ENCODE assay signal across 24 mouse cellular contexts in genomic region chr10:62221647-62222046, GRCm38 (mm10). TPM values are rescaled to one million over a fixed set of nuclear protein-coding genes. Genes with fewer than 3 reads are reported as not detected.
DNase-seq lines count a peak whose midpoint lies in the region; ATAC-seq and TF ChIP-seq lines count a peak whose summit lies in the region.
"Had no signal": no experiment of that assay in that cellular context is flagged by ENCODE, and none has a peak within 500 bp of the region (broad histone marks: within the 10 kb centered on the region; RNA-seq: fewer than 3 reads in every experiment).

No protein-coding gene starts in this region.

- H3K4me3 ChIP-seq in liver, postnatal 0 days (ENCODE audit: low read depth, low read length), result no peak overlapping the region
- no peak overlapping the region for H3K4me3 ChIP-seq in stomach, postnatal 0 days (ENCODE audit: low read depth, low read length)
- H3K4me3 ChIP-seq in hindbrain, embryonic 12.5 days, result no peak overlapping the region
- H3K4me3 ChIP-seq: embryonic facial prominence, embryonic 15.5 days; heart, embryonic 12.5 days; hindbrain, embryonic 10.5 days; limb, embryonic 13.5 days; midbrain, embryonic 10.5 days; neural tube, embryonic 15.5 days had no signal

- no peak for TF ChIP-seq EP300 in liver, postnatal 0 days (IDR thresholded peaks at IDR 0.05; ENCODE audit: low read depth)
- no peak for TF ChIP-seq EP300 in stomach, postnatal 0 days (optimal IDR thresholded peaks at IDR 0.05)

- no peak overlapping the region for H3K4me2 ChIP-seq in liver, postnatal 0 days (ENCODE audit: low read depth, low read length)
- 0 out of 2 replicates have a peak overlapping the region, but pooled peaks have one; percentile 23 for H3K4me2 ChIP-seq in stomach, postnatal 0 days (replicated peaks; ENCODE audit: low read depth)
- H3K4me2 ChIP-seq in hindbrain, embryonic 12.5 days (replicated peaks), result no peak overlapping the region
- H3K4me2 ChIP-seq: embryonic facial prominence, embryonic 15.5 days; heart, embryonic 12.5 days; limb, embryonic 13.5 days; neural tube, embryonic 15.5 days had no signal

- TF ChIP-seq CTCF in liver, postnatal 0 days (IDR thresholded peaks at IDR 0.05; ENCODE audit: low read depth), result no peak
- peak; percentile 25 for TF ChIP-seq CTCF in stomach, postnatal 0 days (IDR thresholded peaks at IDR 0.05; ENCODE audit: low read depth)

- H3K36me3 ChIP-seq in liver, postnatal 0 days (replicated peaks; ENCODE audit: insufficient read depth, low read length), result no peaks in the 10 kb centered on the region
- H3K36me3 ChIP-seq in stomach, postnatal 0 days (ENCODE audit: control insufficient read depth, insufficient read depth, low read length), result no peaks in the 10 kb centered on the region
- no peaks in the 10 kb centered on the region for H3K36me3 ChIP-seq in hindbrain, embryonic 12.5 days
- H3K36me3 ChIP-seq: embryonic facial prominence, embryonic 15.5 days; heart, embryonic 12.5 days; hindbrain, embryonic 10.5 days; limb, embryonic 13.5 days; midbrain, embryonic 10.5 days; neural tube, embryonic 15.5 days had no signal

- no peak overlapping the region for H3K9ac ChIP-seq in liver, postnatal 0 days (replicated peaks)
- no peak overlapping the region for H3K9ac ChIP-seq in stomach, postnatal 0 days (ENCODE audit: low read length)
- H3K9ac ChIP-seq in hindbrain, embryonic 12.5 days, result no peak overlapping the region
- H3K9ac ChIP-seq: embryonic facial prominence, embryonic 15.5 days; heart, embryonic 12.5 days; limb, embryonic 13.5 days; neural tube, embryonic 15.5 days had no signal

- peaks cover 35% of the 10 kb centered on the region for H3K4me1 ChIP-seq in liver, postnatal 0 days (ENCODE audit: insufficient read depth)
- H3K4me1 ChIP-seq in stomach, postnatal 0 days (replicated peaks; ENCODE audit: control insufficient read depth, insufficient read depth), result peaks cover 12% of the 10 kb centered on the region; the same call in 1 of the 2 replicates
- no peaks in the 10 kb centered on the region; the same call in 1 of the 2 replicates for H3K4me1 ChIP-seq in hindbrain, embryonic 12.5 days
- H3K4me1 ChIP-seq: embryonic facial prominence, embryonic 15.5 days; limb, embryonic 13.5 days; neural tube, embryonic 15.5 days had no signal

- no peaks in the 10 kb centered on the region for H3K27me3 ChIP-seq in liver, postnatal 0 days (ENCODE audit: insufficient read depth, low read length)
- H3K27me3 ChIP-seq in stomach, postnatal 0 days (ENCODE audit: control insufficient read depth, insufficient read depth, low read length), result no peaks in the 10 kb centered on the region
- no peaks in the 10 kb centered on the region for H3K27me3 ChIP-seq in hindbrain, embryonic 12.5 days
- H3K27me3 ChIP-seq: embryonic facial prominence, embryonic 15.5 days; heart, embryonic 12.5 days; limb, embryonic 13.5 days; neural tube, embryonic 15.5 days had no signal

- H3K27ac ChIP-seq in liver, postnatal 0 days (ENCODE audit: low read depth), result no peak overlapping the region
- H3K27ac ChIP-seq in stomach, postnatal 0 days (replicated peaks), result peak overlapping the region; percentile 92
- no peak overlapping the region for H3K27ac ChIP-seq in hindbrain, embryonic 12.5 days
- H3K27ac ChIP-seq: embryonic facial prominence, embryonic 15.5 days; hindbrain, embryonic 10.5 days; limb, embryonic 13.5 days; macrophage; midbrain, embryonic 10.5 days; neural tube, embryonic 15.5 days had no signal

- DNase-seq in liver, result peak; percentile 53
- DNase-seq in liver, postnatal 0 days, result no peak
- peak; percentile 61 for DNase-seq in urinary bladder, postnatal 14 days (ENCODE audit: low spot score)
- no peak for DNase-seq in urinary bladder, postnatal 25 days (ENCODE audit: low spot score)
- peak; percentile 48 for DNase-seq in lung, postnatal 36 days
- DNase-seq in stomach, postnatal 0 days (ENCODE audit: low spot score), result peak; percentile 82
- no peak for DNase-seq in layer of hippocampus, adult 8-10 months (ENCODE audit: low spot score in 2 of 2)
- DNase-seq: adrenal gland, postnatal 10 days; cerebellum, adult 8-10 months; gastrocnemius, postnatal 25 days; heart, adult 18-20 months; heart, postnatal 10 days; right cerebral cortex, adult 18-20 months; thymus, postnatal 14 days had no signal

- WGBS in liver, postnatal 0 days (ENCODE audit: insufficient replicate concordance), result 63% methylated on average over 2 of the region's 2 CpGs
- WGBS in stomach, postnatal 0 days, result 51% methylated on average over 2 of the region's 2 CpGs
- 92% methylated on average over 2 of the region's 2 CpGs for WGBS in hindbrain, embryonic 12.5 days

- no peaks in the 10 kb centered on the region for H3K9me3 ChIP-seq in liver, postnatal 0 days (ENCODE audit: low read length)
- no peaks in the 10 kb centered on the region for H3K9me3 ChIP-seq in stomach, postnatal 0 days (ENCODE audit: control insufficient read depth, low read length)
- H3K9me3 ChIP-seq in hindbrain, embryonic 12.5 days (replicated peaks), result no peaks in the 10 kb centered on the region
- H3K9me3 ChIP-seq: embryonic facial prominence, embryonic 15.5 days; heart, embryonic 12.5 days; hindbrain, embryonic 10.5 days; limb, embryonic 13.5 days; midbrain, embryonic 10.5 days; neural tube, embryonic 15.5 days had no signal

- ATAC-seq in liver, postnatal 0 days, result no peak
- peak; percentile 74 for ATAC-seq in stomach, postnatal 0 days (ENCODE audit: low FRiP score, low TSS enrichment)
- no peak for ATAC-seq in hindbrain, embryonic 12.5 days (ENCODE audit: low FRiP score)
- ATAC-seq: forebrain, embryonic 16.5 days had no signal

RNA-seq across cellular contexts. Expression of gene Tspan15, which starts 9.4 kb away (rescaled TPM):
- polyA plus RNA-seq in liver, postnatal 0 days (2015; fragmentation: Nextera tagmentation; extraction: Ambion mirVana), result 11.5 and 13.0 TPM in 2 replicates
- 97.4 and 112 TPM in 2 replicates for polyA plus RNA-seq in stomach, postnatal 0 days (2015; fragmentation: Nextera tagmentation; extraction: Ambion mirVana)
- 15.7 and 16.0 TPM in 2 replicates for polyA plus RNA-seq in hindbrain, embryonic 12.5 days (2016; fragmentation: Nextera tagmentation; extraction: Ambion mirVana)
- 10 to 100 TPM; 14.3 to 20.4 (median 20.4) TPM for total RNA-seq in layer of hippocampus, adult 8-10 months (2022)
- polyA plus RNA-seq: macrophage had no signal

RNA-seq across cellular contexts. Expression of gene Tacr2, which starts 30.6 kb away (rescaled TPM):
- polyA plus RNA-seq in liver, postnatal 0 days (2015; fragmentation: Nextera tagmentation; extraction: Ambion mirVana), result not detected in 2 replicates
- polyA plus RNA-seq in stomach, postnatal 0 days (2015; fragmentation: Nextera tagmentation; extraction: Ambion mirVana), result 1.3 and 1.6 TPM in 2 replicates
- not detected in 2 replicates for polyA plus RNA-seq in hindbrain, embryonic 12.5 days (2016; fragmentation: Nextera tagmentation; extraction: Ambion mirVana)
- under 1 TPM; 0.19 to 0.71 (median 0.35) TPM for total RNA-seq in layer of hippocampus, adult 8-10 months (2022)
- total RNA-seq: gastrocnemius, postnatal 25 days; heart, adult 18-20 months; heart, postnatal 10 days; midbrain, postnatal 0 days had no signal
- polyA plus RNA-seq: embryonic facial prominence, embryonic 15.5 days; forebrain, embryonic 16.5 days; heart, embryonic 12.5 days; hindbrain, embryonic 10.5 days; limb, embryonic 13.5 days; macrophage; midbrain, embryonic 10.5 days had no signal

Comparison
In these comparisons a context has a peak if more than half of its experiments do, and no peak if none do; other contexts are left out.
1. DNase-seq: peak in liver (single experiment), urinary bladder, postnatal 14 days (single experiment), lung, postnatal 36 days (single experiment) and stomach, postnatal 0 days (single experiment); none in liver, postnatal 0 days (single experiment), urinary bladder, postnatal 25 days (single experiment) and layer of hippocampus, adult 8-10 months (0 of 2).